Mouse (Mus musculus) frontal cortex, postnatal 14 days (tissue): ENCODE measurements around the gene Nmbr.

Source experiments
- DNase-seq, 2 experiments: peaks; one replicate each; pipeline ENCODE4 v3.0.0; 2022; ENCODE audit warnings: low spot score in 2 of 2

The Nmbr gene

GRCm38 (mm10) chr10:14705072-14706066 lies at the start of gene Nmbr, which contains the start of gene Vta1:
Gene Nmbr (plus strand): TSS chr10:14705591.
Gene Vta1 (minus strand): TSS chr10:14705560.
- peak; percentile 95 to 97 for DNase-seq

GRCm38 (mm10) chr10:14660875-14661274 lies 44.5 kb upstream of the Nmbr start:
- DNase-seq: no peak

GRCm38 (mm10) chr10:14666147-14666546 lies 39.2 kb upstream of the Nmbr start:
- DNase-seq: no peak

- DNase-seq: no peak
These were observed 19.7 kb upstream of the Nmbr start for GRCm38 (mm10) chr10:14685663-14686062.

- DNase-seq: no peak
These were observed 16.5 kb upstream of the Nmbr start for GRCm38 (mm10) chr10:14688785-14689442.

GRCm38 (mm10) chr10:14690349-14690748 lies 15.0 kb upstream of the Nmbr start:
- no peak for DNase-seq

- no peak for DNase-seq
These were observed 2.2 kb upstream of the Nmbr start for GRCm38 (mm10) chr10:14703239-14703638.

GRCm38 (mm10) chr10:14703830-14704420 lies 1.5 kb upstream of the Nmbr start:
- no peak for DNase-seq

- DNase-seq: no peak
These were observed 12.7 kb downstream of the Nmbr start, which contains the start of gene Gje1 for GRCm38 (mm10) chr10:14718114-14718513. Gene Gje1 (minus strand): TSS chr10:14718214.

- peak in 1 of 2 experiments; percentile 13 for DNase-seq
These were observed 20.3 kb downstream of the Nmbr start for GRCm38 (mm10) chr10:14725671-14726070.

- DNase-seq: no peak
These were observed 28.9 kb downstream of the Nmbr start for GRCm38 (mm10) chr10:14734285-14734684.

- DNase-seq: peak in 1 of 2 experiments; percentile 7
These were observed 54.5 kb downstream of the Nmbr start for GRCm38 (mm10) chr10:14759665-14760558.

- no peak for DNase-seq
These were observed 55.2 kb downstream of the Nmbr start for GRCm38 (mm10) chr10:14760618-14761017.

- no peak for DNase-seq
These were observed 65.0 kb downstream of the Nmbr start for GRCm38 (mm10) chr10:14770227-14770910.

- no peak for DNase-seq
These were observed 69.1 kb downstream of the Nmbr start for GRCm38 (mm10) chr10:14774499-14774898.

- no peak for DNase-seq
These were observed 84.6 kb downstream of the Nmbr start for GRCm38 (mm10) chr10:14789969-14790368.

GRCm38 (mm10) chr10:14816970-14817369 lies 111.6 kb downstream of the Nmbr start:
- DNase-seq: no peak
